Mouse (Mus musculus): ENCODE results near the gene Nrgn. TPM values are rescaled to one million over a fixed set of nuclear protein-coding genes. Genes with fewer than 3 reads are reported as not detected.

Nrgn gene
- polyA plus RNA-seq, 1 experiment from 2014 or later = 3.7 TPM

GRCm38 (mm10) chr9:37569231-37569835 lies 16.6 kb upstream of the Nrgn start:
- Histone ChIP-seq H3K27me3 (no peaks in the 10 kb centered on the region), H3K9me3 (no peaks in the 10 kb centered on the region), H3K4me3 (replicated peaks) (no peak overlapping the region), H3K36me3 (no peaks in the 10 kb centered on the region), H3K9ac (replicated peaks) (no peak overlapping the region), H3K4me2 (replicated peaks) (no peak overlapping the region), H3K4me1 (replicated peaks) (peaks cover 11% of the 10 kb centered on the region), H3K27ac (no peak overlapping the region)
- no peak for ATAC-seq
- 85% methylated on average over 2 of the region's 2 CpGs for WGBS

- H3K36me3 ChIP-seq = no peaks in the 10 kb centered on the region
- no peak for ATAC-seq
- WGBS = 47% methylated on average over 4 of the region's 4 CpGs
- no peak overlapping the region for H3K4me2 ChIP-seq (replicated peaks)
- H3K4me3 ChIP-seq (replicated peaks) = no peak overlapping the region
- H3K27me3 ChIP-seq = no peaks in the 10 kb centered on the region
- H3K9ac ChIP-seq (replicated peaks) = no peak overlapping the region
- peaks cover 11% of the 10 kb centered on the region for H3K4me1 ChIP-seq (replicated peaks)
- H3K9me3 ChIP-seq = no peaks in the 10 kb centered on the region
- no peak overlapping the region for H3K27ac ChIP-seq
Observed at GRCm38 (mm10) chr9:37568605-37569214, 16.0 kb upstream of the Nrgn start.

- WGBS = 54% methylated on average over 15 of the region's 15 CpGs
- no peaks in the 10 kb centered on the region for H3K9me3 ChIP-seq
- peak; percentile 34; the same call in 1 of the 2 replicates for ATAC-seq
- H3K27ac ChIP-seq = no peak overlapping the region
- H3K4me1 ChIP-seq (replicated peaks) = peaks cover 11% of the 10 kb centered on the region
- H3K4me2 ChIP-seq (replicated peaks) = 0 out of 2 replicates have a peak overlapping the region, but pooled peaks have one; percentile 10
- no peak overlapping the region for H3K4me3 ChIP-seq (replicated peaks)
- H3K27me3 ChIP-seq = no peaks in the 10 kb centered on the region
- no peaks in the 10 kb centered on the region for H3K36me3 ChIP-seq
- H3K9ac ChIP-seq (replicated peaks) = no peak overlapping the region
Observed at GRCm38 (mm10) chr9:37567892-37568604, 15.3 kb upstream of the Nrgn start.

GRCm38 (mm10) chr9:37567454-37567853 lies 14.8 kb upstream of the Nrgn start:
- H3K9me3 ChIP-seq = no peaks in the 10 kb centered on the region
- peaks cover 11% of the 10 kb centered on the region for H3K4me1 ChIP-seq (replicated peaks)
- no peaks in the 10 kb centered on the region for H3K36me3 ChIP-seq
- no peaks in the 10 kb centered on the region for H3K27me3 ChIP-seq
- H3K27ac ChIP-seq = no peak overlapping the region
- H3K9ac ChIP-seq (replicated peaks) = no peak overlapping the region
- WGBS = 58% methylated on average over 5 of the region's 5 CpGs
- H3K4me2 ChIP-seq (replicated peaks) = no peak overlapping the region
- ATAC-seq = no peak
- H3K4me3 ChIP-seq (replicated peaks) = no peak overlapping the region

- Histone ChIP-seq H3K9ac (replicated peaks) (no peak overlapping the region), H3K9me3 (no peaks in the 10 kb centered on the region), H3K36me3 (no peaks in the 10 kb centered on the region), H3K27ac (no peak overlapping the region), H3K4me3 (replicated peaks) (no peak overlapping the region), H3K4me1 (replicated peaks) (peaks cover 11% of the 10 kb centered on the region), H3K27me3 (no peaks in the 10 kb centered on the region), H3K4me2 (replicated peaks) (no peak overlapping the region)
- ATAC-seq = no peak
- WGBS = 90% methylated on average over 2 of the region's 2 CpGs
Observed at GRCm38 (mm10) chr9:37567019-37567418, 14.3 kb upstream of the Nrgn start.

GRCm38 (mm10) chr9:37563805-37564204 lies 11.1 kb upstream of the Nrgn start:
- Histone ChIP-seq H3K9ac (replicated peaks) (no peak overlapping the region), H3K4me1 (replicated peaks) (peaks cover 10% of the 10 kb centered on the region), H3K4me3 (replicated peaks) (no peak overlapping the region), H3K4me2 (replicated peaks) (no peak overlapping the region), H3K9me3 (no peaks in the 10 kb centered on the region), H3K27me3 (no peaks in the 10 kb centered on the region), H3K36me3 (no peaks in the 10 kb centered on the region), H3K27ac (no peak overlapping the region)
- WGBS = 56% methylated on average over 1 of the region's 1 CpGs
- ATAC-seq = no peak

GRCm38 (mm10) chr9:37560617-37561016 lies 7.9 kb upstream of the Nrgn start:
- Histone ChIP-seq H3K9ac (replicated peaks) (no peak overlapping the region), H3K4me2 (replicated peaks) (no peak overlapping the region), H3K27me3 (peaks cover 6% of the 10 kb centered on the region; the same call in 1 of the 2 replicates), H3K9me3 (no peaks in the 10 kb centered on the region), H3K27ac (no peak overlapping the region), H3K4me1 (replicated peaks) (no peaks in the 10 kb centered on the region), H3K36me3 (no peaks in the 10 kb centered on the region), H3K4me3 (replicated peaks) (no peak overlapping the region)
- WGBS = 88% methylated on average over 2 of the region's 2 CpGs
- no peak for ATAC-seq

- no peak for ATAC-seq
- WGBS = 79% methylated on average over 3 of the region's 3 CpGs
Observed at GRCm38 (mm10) chr9:37556366-37556765, 3.7 kb upstream of the Nrgn start.

GRCm38 (mm10) chr9:37554838-37555748 lies 2.4 kb upstream of the Nrgn start, which contains the start of gene Siae:
TSS of gene Siae (plus strand) at chr9:37555698.
- no peak for ATAC-seq
- no peaks in the 10 kb centered on the region for H3K9me3 ChIP-seq
- H3K36me3 ChIP-seq = no peaks in the 10 kb centered on the region
- no peak within 1 kb of the TSS for H3K4me3 ChIP-seq (replicated peaks)
- no peak within 1 kb of the TSS for H3K9ac ChIP-seq (replicated peaks)
- WGBS = 28% methylated on average over 7 of the region's 7 CpGs
- no peak within 1 kb of the TSS for H3K27ac ChIP-seq
- H3K4me1 ChIP-seq (replicated peaks) = peaks cover 20% of the 10 kb centered on the region
- peaks cover 57% of the 10 kb centered on the region for H3K27me3 ChIP-seq
- H3K4me2 ChIP-seq (replicated peaks) = no peak within 1 kb of the TSS

More at GRCm38 (mm10) chr9:37556366-37556765, 3.7 kb upstream of the Nrgn start:
- no peak overlapping the region for H3K27ac ChIP-seq
- H3K4me3 ChIP-seq (replicated peaks) = no peak overlapping the region
- no peaks in the 10 kb centered on the region for H3K9me3 ChIP-seq
- peaks cover 44% of the 10 kb centered on the region for H3K27me3 ChIP-seq
- no peaks in the 10 kb centered on the region for H3K36me3 ChIP-seq
- H3K9ac ChIP-seq (replicated peaks) = no peak overlapping the region
- no peak overlapping the region for H3K4me2 ChIP-seq (replicated peaks)
- H3K4me1 ChIP-seq (replicated peaks) = peaks cover 20% of the 10 kb centered on the region

- Histone ChIP-seq H3K27me3 (peaks cover 65% of the 10 kb centered on the region), H3K9me3 (no peaks in the 10 kb centered on the region), H3K9ac (replicated peaks) (no peak overlapping the region), H3K4me2 (replicated peaks) (no peak overlapping the region), H3K4me3 (replicated peaks) (no peak overlapping the region), H3K36me3 (no peaks in the 10 kb centered on the region), H3K27ac (no peak overlapping the region), H3K4me1 (replicated peaks) (peaks cover 20% of the 10 kb centered on the region)
- WGBS = 95% methylated on average over 1 of the region's 1 CpGs
- ATAC-seq = no peak
Observed at GRCm38 (mm10) chr9:37554279-37554678, 1.6 kb upstream of the Nrgn start.

- no peaks in the 10 kb centered on the region for H3K36me3 ChIP-seq
- no peak overlapping the region for H3K27ac ChIP-seq
- H3K4me3 ChIP-seq (replicated peaks) = peak overlapping the region; percentile 43
- peak overlapping the region; percentile 76 for H3K4me2 ChIP-seq (replicated peaks)
- H3K4me1 ChIP-seq (replicated peaks) = peaks cover 20% of the 10 kb centered on the region
- H3K27me3 ChIP-seq = peaks cover 89% of the 10 kb centered on the region
- 1% methylated on average over 23 of the region's 23 CpGs for WGBS
- peak overlapping the region; percentile 40 for H3K9ac ChIP-seq (replicated peaks)
- no peak; the same call in 1 of the 2 replicates for ATAC-seq
- no peaks in the 10 kb centered on the region for H3K9me3 ChIP-seq
Observed at GRCm38 (mm10) chr9:37551751-37552531, 763 bp downstream of the Nrgn start.
